Mouse (Mus musculus) left cerebral cortex, adult 18-20 months (tissue): ENCODE measurements around the gene Gm21028. TPM values are rescaled to one million over a fixed set of nuclear protein-coding genes. Genes with fewer than 3 reads are reported as not detected.
"Not testable (repeated sequence)": the region's sequence is repeated elsewhere in the genome, so short reads cannot be mapped to it uniquely, and the experiment has no call there.

Experiments used
- DNase-seq, 2 experiments: peaks; one replicate each; pipeline ENCODE4 v3.0.0; 2021 to 2022; ENCODE audit warnings: low spot score in 2 of 2, mixed read lengths in 1 of 2
- long read RNA-seq, 2 experiments: library from polyadenylated mRNA; stranded (forward); transcript quantifications; one replicate each; pipeline ENCODE4 v2.0.0; 2021
- microRNA-seq, 2 experiments: library from miRNA; unstranded; fragments of <30 nt; microRNA quantifications; one replicate each; pipeline ENCODE4 v1.2.0; 2021
- total RNA-seq, 2 experiments: library from RNA; stranded (reverse); gene quantifications; 2 replicates each; pipeline ENCODE4 v1.2.3; 2021

Gm21028 gene
- not detected for total RNA-seq
- long read RNA-seq, experiment 1, result 0 reads
- long read RNA-seq, experiment 2, result 0 reads

DNA sequence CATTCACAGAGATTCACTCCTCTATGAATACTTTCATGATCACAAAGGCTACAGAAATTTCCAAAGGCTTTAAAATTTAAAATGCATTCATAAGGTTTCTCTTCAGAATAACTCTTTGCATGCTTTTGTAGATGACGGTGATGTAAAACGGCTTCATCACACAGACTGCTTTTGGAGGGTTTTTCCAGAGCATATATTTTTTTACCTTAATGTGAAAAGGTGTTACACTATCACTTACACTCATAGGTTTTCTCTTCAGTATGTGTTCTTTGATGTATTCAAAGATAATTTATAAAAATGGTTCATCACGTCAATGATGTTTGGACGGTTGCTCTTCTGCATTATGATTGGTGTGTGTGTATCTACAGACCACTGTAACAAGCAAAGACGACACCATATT is at the start of gene Gm21028:
Gene Gm21028, minus strand, starts transcription at position 101 of the 400 bp plus-strand sequence.
- DNase-seq, result no peak

DNA sequence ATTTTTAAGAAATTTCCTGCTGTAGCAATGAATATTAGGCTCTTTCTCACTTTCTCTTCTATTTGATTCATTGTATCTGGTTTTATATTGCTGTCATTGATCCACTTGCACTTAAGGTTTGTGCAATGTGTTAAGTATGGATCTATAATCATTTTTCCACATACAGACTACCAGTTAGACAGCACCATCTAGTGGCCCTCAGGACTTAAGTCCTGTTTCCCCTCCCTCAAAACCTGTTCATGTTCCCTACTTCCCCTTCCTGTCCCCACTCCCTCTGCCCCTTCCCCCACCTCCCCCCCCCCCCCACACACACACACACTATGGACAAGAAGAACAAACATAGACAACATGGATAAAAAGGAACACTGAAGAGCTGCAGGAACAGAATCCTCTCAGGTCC is 17.3 kb upstream of the Gm21028 start:
- DNase-seq, result not testable (repeated sequence)

GRCm38 (mm10) chr7:42592413-42592812 is 14.0 kb upstream of the Gm21028 start, which contains the start of gene Zfp977:
Gene Zfp977 (minus strand): TSS chr7:42592547.
- not testable (repeated sequence) for DNase-seq

DNA sequence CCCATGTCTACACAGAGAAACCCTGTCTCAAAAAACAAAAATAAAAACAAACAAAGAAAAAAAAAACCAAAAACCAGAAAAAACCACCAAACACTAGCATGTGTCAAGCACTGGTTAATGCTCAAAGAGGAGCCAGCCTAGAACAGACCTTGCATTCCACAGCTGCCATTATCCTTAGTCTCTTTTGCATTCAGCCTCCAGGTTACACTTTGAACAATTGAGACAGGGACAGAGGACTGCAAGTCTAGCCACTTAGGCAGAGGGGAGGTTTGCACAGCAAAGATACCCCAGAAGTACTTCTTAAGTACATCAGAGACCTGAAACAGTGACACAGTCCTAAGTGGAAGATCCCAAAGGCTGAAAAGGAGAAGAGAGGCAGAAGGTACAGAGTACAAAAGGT is 12.9 kb upstream of the Gm21028 start:
- DNase-seq, result not testable (repeated sequence)

GRCm38 (mm10) chr7:42551766-42552165 is 26.6 kb downstream of the Gm21028 start:
- no peak for DNase-seq

Small RNA genes within 50 kb of the gene (microRNA-seq; reads per million reads assigned to microRNA genes)
- gene Gm24938, result 0 reads per million in 2 experiments

Other genes with a start within 250 kb of the Gm21028 start
- gene 4933421I07Rik, start 130.5 kb downstream of the Gm21028 start, total RNA-seq, result not detected
- 10 to 100 TPM; 17.4 to 17.9 TPM for gene Zfp141, start 72.8 kb downstream of the Gm21028 start, total RNA-seq
- gene Zfp977, start 14.0 kb upstream of the Gm21028 start, total RNA-seq, result 1 to 10 TPM; 1.1 to 2.0 TPM
- gene Zfp976, start 64.0 kb upstream of the Gm21028 start, total RNA-seq, result 1 to 10 TPM; 2.7 to 2.9 TPM
- 1 to 10 TPM; 7.1 to 7.2 TPM for gene Zfp975, start 114.2 kb upstream of the Gm21028 start, total RNA-seq
- gene Gm17067, start 148.4 kb upstream of the Gm21028 start, total RNA-seq, result not detected
- gene Vmn2r62, start 214.9 kb upstream of the Gm21028 start, total RNA-seq, result not detected